Mouse (Mus musculus) erythroid progenitor cell, adult 5-6 weeks (primary cell): Measurements from ENCODE around the gene Ccl4. TPM values are rescaled to one million over a fixed set of nuclear protein-coding genes. Genes with fewer than 3 reads are reported as not detected.

Experiments used
- ATAC-seq: replicated peaks from 2 replicates; pipeline ENCODE4 v1.8.0; 2016; ENCODE audit warnings: moderate number of reproducible peaks, mild to moderate bottlenecking, moderate TSS enrichment, inconsistent platforms; ENCODE audit not compliant: poor library complexity, low FRiP score, severe bottlenecking
- total RNA-seq, 2 experiments: library from RNA; stranded (forward) in 1 of 2; stranded (reverse) in 1 of 2; fragments of 150-400 nt in 1 of 2; fragments of 186-747, 209-891 nt in 1 of 2; gene quantifications; 2 replicates each; pipeline versions ENCODE4 v1.2.3 to v1.2.4; 2015 to 2017; ENCODE audit warnings: low replicate concordance in 2 of 2

Gene Ccl4
- total RNA-seq, 2 experiments from 2014 or later, result 7.1 to 17.1 TPM

DNA sequence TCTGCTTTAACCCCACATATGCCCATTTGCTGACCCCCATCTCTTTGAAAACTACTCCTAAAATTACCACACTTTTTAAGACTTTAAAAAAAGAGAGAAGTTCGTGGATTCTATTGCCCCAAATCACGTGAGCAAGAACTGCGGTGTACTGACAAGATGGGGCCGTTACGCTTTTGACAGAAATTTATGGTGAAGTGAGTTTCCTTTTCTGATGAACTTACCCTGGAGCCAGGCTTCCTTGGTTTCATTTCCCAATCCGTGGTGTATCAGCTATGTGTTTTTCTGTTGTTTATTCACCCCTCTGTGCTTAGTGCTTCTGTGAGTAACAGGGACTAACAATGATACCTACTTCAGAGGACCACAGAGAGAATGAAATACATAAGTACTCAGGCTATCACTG is 3.6 kb upstream of the Ccl4 start:
- ATAC-seq, result no peak

- ATAC-seq, result no peak
Observed at GRCm38 (mm10) chr11:83663532-83663931, 1.1 kb downstream of the Ccl4 start.

DNA sequence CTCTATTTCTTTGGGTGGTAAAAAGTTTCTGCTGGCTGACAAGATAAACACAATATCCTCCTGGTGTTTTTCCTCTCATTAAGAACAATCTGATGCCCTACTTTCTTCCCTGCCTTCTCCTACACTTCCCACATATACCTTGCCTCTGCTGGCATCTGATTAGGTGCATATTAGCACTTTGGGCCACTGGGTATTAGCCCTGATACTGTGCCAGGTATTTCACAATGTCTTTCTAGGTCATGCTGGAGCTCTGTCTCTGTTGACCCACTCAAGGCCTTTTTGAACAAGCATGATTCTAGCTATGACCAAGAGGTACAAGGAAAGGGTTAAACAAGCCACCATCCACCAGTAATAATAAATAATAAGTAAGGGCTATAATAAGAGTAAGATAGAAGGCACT is 9.4 kb downstream of the Ccl4 start:
- no peak for ATAC-seq

GRCm38 (mm10) chr11:83675665-83676064 is 13.3 kb downstream of the Ccl4 start:
- ATAC-seq, result no peak

DNA sequence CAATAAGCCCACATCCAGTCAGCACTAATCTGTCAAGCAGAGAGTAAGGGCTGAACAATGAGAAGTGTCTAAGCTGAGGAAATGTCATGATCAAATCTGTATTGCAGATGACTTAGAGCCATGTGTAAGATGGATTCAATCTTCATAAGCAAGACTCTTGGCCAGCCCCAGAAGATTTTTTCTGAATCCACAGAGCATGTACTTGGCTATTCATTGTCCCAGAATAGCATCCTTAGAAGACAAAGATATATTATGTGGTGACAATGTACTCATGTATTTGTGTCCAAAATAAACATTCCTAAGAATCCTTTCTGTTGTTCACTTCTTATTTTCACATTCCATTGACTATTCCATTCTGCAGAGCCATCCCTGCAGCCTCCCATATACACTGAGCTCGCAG is 27.5 kb downstream of the Ccl4 start:
- ATAC-seq, result no peak

DNA sequence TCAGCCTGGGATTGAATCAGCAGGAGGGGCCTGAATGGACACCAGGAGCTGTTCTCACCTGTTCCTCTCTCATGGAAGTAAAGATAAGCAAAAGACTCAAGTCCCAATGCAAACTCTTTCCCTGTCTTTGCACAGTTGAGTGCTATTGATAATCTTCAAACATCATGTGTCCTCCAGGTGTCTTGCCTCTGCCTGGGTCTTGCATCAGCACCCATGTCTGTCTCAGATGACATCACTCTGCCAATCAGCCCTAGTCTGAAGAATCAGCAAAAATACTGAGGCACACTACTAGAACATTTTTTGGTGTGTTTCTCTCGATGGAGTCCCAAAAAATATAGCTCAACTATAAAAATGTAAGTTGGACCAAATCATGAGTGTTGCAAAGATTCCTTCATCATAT is 29.6 kb downstream of the Ccl4 start:
- no peak for ATAC-seq

GRCm38 (mm10) chr11:83703705-83704104 is 41.3 kb downstream of the Ccl4 start, which contains the start of gene Wfdc17:
TSS of gene Wfdc17 (plus strand) at chr11:83703991.
- no peak for ATAC-seq

- ATAC-seq, result no peak
Observed at GRCm38 (mm10) chr11:83708715-83709114, 46.3 kb downstream of the Ccl4 start, which contains the start of gene Wfdc18. TSS of gene Wfdc18 (plus strand) at chr11:83709015.

DNA sequence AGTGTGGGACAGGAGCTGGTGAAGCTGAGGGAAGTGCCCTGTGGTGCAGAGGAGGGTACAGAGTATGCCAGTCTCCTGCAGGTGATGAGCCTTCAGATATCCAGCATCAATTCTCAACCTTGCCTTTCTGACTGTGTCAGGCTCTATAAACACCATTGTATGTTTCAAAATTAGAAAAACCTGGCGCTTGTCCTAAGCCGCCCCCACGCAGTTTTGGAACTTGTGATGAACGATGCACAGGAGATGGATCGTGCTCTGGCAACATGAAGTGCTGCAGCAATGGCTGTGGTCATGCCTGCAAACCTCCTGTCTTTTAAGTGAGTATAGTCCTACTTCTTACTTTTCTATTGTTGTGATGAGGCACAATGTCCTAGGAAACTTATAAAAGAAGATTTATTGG is 47.3 kb downstream of the Ccl4 start:
- ATAC-seq, result no peak

DNA sequence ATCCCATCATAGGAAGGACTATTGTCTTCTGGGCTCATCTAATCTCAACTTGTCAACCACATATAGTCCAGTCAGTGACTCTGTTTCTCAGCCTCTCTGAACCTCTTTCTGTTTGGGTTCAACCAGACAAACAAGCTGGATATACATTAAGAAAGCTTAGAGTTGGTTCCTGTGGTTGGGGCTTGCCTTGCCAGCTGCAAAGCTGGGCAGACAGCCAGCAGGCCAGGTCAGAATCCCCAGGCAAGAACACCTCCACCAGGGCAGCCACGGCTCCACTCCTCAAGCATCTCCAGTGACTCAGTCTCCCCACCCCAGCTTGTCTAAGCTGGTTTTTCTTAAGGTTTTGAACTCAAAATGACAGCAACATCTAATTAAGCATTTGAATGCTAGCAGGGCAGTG is 50.3 kb downstream of the Ccl4 start:
- no peak for ATAC-seq

- ATAC-seq, result no peak
Observed at GRCm38 (mm10) chr11:83713925-83714324, 51.5 kb downstream of the Ccl4 start.

Other genes starting within 250 kb of the Ccl4 start
- not detected in 2 replicates for gene Gas2l2, start 233.1 kb upstream of the Ccl4 start, total RNA-seq (2015; ENCODE audit: low replicate concordance)
- gene Gas2l2, start 233.1 kb upstream of the Ccl4 start, total RNA-seq (2017; ENCODE audit: low replicate concordance), result not detected in 2 replicates
- gene 1700020L24Rik, start 224.9 kb upstream of the Ccl4 start, total RNA-seq (2015; ENCODE audit: low replicate concordance), result 12.3 TPM in 1 of 2 replicates, not detected in the other
- 4.0 and 4.7 TPM in 2 replicates for gene 1700020L24Rik, start 224.9 kb upstream of the Ccl4 start, total RNA-seq (2017; ENCODE audit: low replicate concordance)
- not detected in 2 replicates for gene Mmp28, start 199.5 kb upstream of the Ccl4 start, total RNA-seq (2015; ENCODE audit: low replicate concordance)
- gene Mmp28, start 199.5 kb upstream of the Ccl4 start, total RNA-seq (2017; ENCODE audit: low replicate concordance), result 1.7 TPM in 1 of 2 replicates, not detected in the other
- gene Taf15, start 189.5 kb upstream of the Ccl4 start, total RNA-seq (2015; ENCODE audit: low replicate concordance), result 47.2 and 59.5 TPM in 2 replicates
- 50.6 and 95.9 TPM in 2 replicates for gene Taf15, start 189.5 kb upstream of the Ccl4 start, total RNA-seq (2017; ENCODE audit: low replicate concordance)
- not detected in 2 replicates for gene Heatr9, start 140.4 kb upstream of the Ccl4 start, total RNA-seq (2015; ENCODE audit: low replicate concordance)
- gene Heatr9, start 140.4 kb upstream of the Ccl4 start, total RNA-seq (2017; ENCODE audit: low replicate concordance), result 0.26 TPM in 1 of 2 replicates, not detected in the other
- 11.5 and 25.6 TPM in 2 replicates for gene Ccl5, start 132.1 kb upstream of the Ccl4 start, total RNA-seq (2015; ENCODE audit: low replicate concordance)
- gene Ccl5, start 132.1 kb upstream of the Ccl4 start, total RNA-seq (2017; ENCODE audit: low replicate concordance), result 4.6 TPM in 1 of 2 replicates, not detected in the other
- gene Ccl9, start 83.9 kb upstream of the Ccl4 start, total RNA-seq (2015; ENCODE audit: low replicate concordance), result 28.1 and 34.2 TPM in 2 replicates
- 7.1 and 35.4 TPM in 2 replicates for gene Ccl9, start 83.9 kb upstream of the Ccl4 start, total RNA-seq (2017; ENCODE audit: low replicate concordance)
- 55.5 and 74.2 TPM in 2 replicates for gene Ccl6, start 69.5 kb upstream of the Ccl4 start, total RNA-seq (2015; ENCODE audit: low replicate concordance)
- gene Ccl6, start 69.5 kb upstream of the Ccl4 start, total RNA-seq (2017; ENCODE audit: low replicate concordance), result 24.0 and 25.2 TPM in 2 replicates
- gene Rpl9-ps1, start 17.0 kb upstream of the Ccl4 start, total RNA-seq (2015; ENCODE audit: low replicate concordance), result not detected in 2 replicates
- gene Rpl9-ps1, start 17.0 kb upstream of the Ccl4 start, total RNA-seq (2017; ENCODE audit: low replicate concordance), result not detected in 2 replicates
- 34.6 and 35.2 TPM in 2 replicates for gene Ccl3, start 13.2 kb upstream of the Ccl4 start, total RNA-seq (2015; ENCODE audit: low replicate concordance)
- 16.3 and 19.1 TPM in 2 replicates for gene Ccl3, start 13.2 kb upstream of the Ccl4 start, total RNA-seq (2017; ENCODE audit: low replicate concordance)
- gene Wfdc17, start 41.4 kb downstream of the Ccl4 start, total RNA-seq (2015; ENCODE audit: low replicate concordance), result 28.5 and 51.1 TPM in 2 replicates
- 15.7 TPM in 1 of 2 replicates, not detected in the other for gene Wfdc17, start 41.4 kb downstream of the Ccl4 start, total RNA-seq (2017; ENCODE audit: low replicate concordance)
- gene Wfdc18, start 46.4 kb downstream of the Ccl4 start, total RNA-seq (2015; ENCODE audit: low replicate concordance), result not detected in 2 replicates
- not detected in 2 replicates for gene Wfdc18, start 46.4 kb downstream of the Ccl4 start, total RNA-seq (2017; ENCODE audit: low replicate concordance)
- gene Wfdc21, start 84.4 kb downstream of the Ccl4 start, total RNA-seq (2015; ENCODE audit: low replicate concordance), result 132 and 167 TPM in 2 replicates
- gene Wfdc21, start 84.4 kb downstream of the Ccl4 start, total RNA-seq (2017; ENCODE audit: low replicate concordance), result 99.0 and 117 TPM in 2 replicates
- 2.9 and 4.7 TPM in 2 replicates for gene Heatr6, start 91.1 kb downstream of the Ccl4 start, total RNA-seq (2015; ENCODE audit: low replicate concordance)
- gene Heatr6, start 91.1 kb downstream of the Ccl4 start, total RNA-seq (2017; ENCODE audit: low replicate concordance), result 1.5 and 3.3 TPM in 2 replicates
- gene Hnf1b, start 187.5 kb downstream of the Ccl4 start, total RNA-seq (2015; ENCODE audit: low replicate concordance), result not detected in 2 replicates
- gene Hnf1b, start 187.5 kb downstream of the Ccl4 start, total RNA-seq (2017; ENCODE audit: low replicate concordance), result not detected in 2 replicates